ENCODE assay signal across 8 mouse cellular contexts in genomic region chr13:23535137-23536075, GRCm38 (mm10). TPM values are rescaled to one million over a fixed set of nuclear protein-coding genes. Genes with fewer than 3 reads are reported as not detected.
DNase-seq lines count a peak whose midpoint lies in the region; ATAC-seq and TF ChIP-seq lines count a peak whose summit lies in the region.
"Not testable (repeated sequence)": the region's sequence is repeated elsewhere in the genome, so short reads cannot be mapped to it uniquely, and the experiment has no call there.

Gene Hist1h3g, plus strand, starts transcription at chr13:23535422.

- WGBS in hindbrain, embryonic 13.5 days, result under 1% methylated on average over 54 of the region's 62 CpGs

- POLR2A ChIA-PET in Patski (lab: Charles Lee), result interaction anchor here (0.6 kb wide), 1 partner anchor 47 kb away, joined by 3 read pairs; no protein-coding TSS in a partner anchor

- not testable (repeated sequence) for DNase-seq in Patski (ENCODE audit: low read depth, low spot score)
- DNase-seq in cerebellum, postnatal 14 days, result peak; percentile 89 to 93
- DNase-seq in frontal cortex, postnatal 14 days (ENCODE audit: low spot score in 2 of 2), result peak; percentile 89 to 90
- DNase-seq in layer of hippocampus, postnatal 25 days (ENCODE audit: extremely low spot score in 1 of 2, low spot score in 1 of 2), result peak; percentile 64 to 85
- DNase-seq in lung, postnatal 14 days, result peak; percentile 88
- DNase-seq in retina, adult 2 months (ENCODE audit: low read depth, low spot score), result peak; percentile 79
- DNase-seq in thymus, postnatal 36 days, result peak; percentile 87 to 90

- H3K36me3 ChIP-seq in hindbrain, embryonic 13.5 days, result not testable (repeated sequence)

- H3K9me3 ChIP-seq in hindbrain, embryonic 13.5 days, result not testable (repeated sequence)

- in situ Hi-C loops in Patski (cut with MboI; ENCODE audit: low pct_unique_long_range_greater_than_20kb), result loop anchor here (10.0 kb wide), 1 partner anchor 1821 kb away; the partner anchor contains the start of genes Hist1h2ai, Hist1h2bl and Hist1h3h

- peak within 1 kb of the TSS; percentile 74 for H3K4me2 ChIP-seq in hindbrain, embryonic 13.5 days

- H3K27me3 ChIP-seq in Patski; hindbrain, embryonic 13.5 days: not testable (repeated sequence)

- ATAC-seq in Patski, result peak; percentile 61
- ATAC-seq in hindbrain, embryonic 13.5 days (ENCODE audit: low FRiP score), result peak; percentile 90

- peak within 1 kb of the TSS; percentile 51 for H3K4me3 ChIP-seq in hindbrain, embryonic 13.5 days

- H3K27ac ChIP-seq in hindbrain, embryonic 13.5 days, result peak within 1 kb of the TSS; percentile 69

- CTCF ChIA-PET in Patski (lab: Charles Lee), result not testable (repeated sequence)

- H3K4me1 ChIP-seq in hindbrain, embryonic 13.5 days (replicated peaks), result peaks cover 39% of the 10 kb centered on the region

- peak within 1 kb of the TSS; percentile 64 for H3K9ac ChIP-seq in hindbrain, embryonic 13.5 days

- not testable (repeated sequence) for TF ChIP-seq CTCF in Patski (IDR thresholded peaks at IDR 0.05)

RNA-seq across cellular contexts. Expression of gene Hist1h3g, which starts in this region (rescaled TPM):
- polyA plus RNA-seq in Patski (2021), result 1.7 TPM
- 1.8 and 3.0 TPM in 2 replicates for polyA plus RNA-seq in hindbrain, embryonic 13.5 days (2015; fragmentation: Nextera tagmentation; extraction: Ambion mirVana)
- total RNA-seq in layer of hippocampus, postnatal 25 days (2021), result 1 to 10 TPM; 3.6 to 5.7 TPM
